Mouse (Mus musculus): ENCODE results near the gene Wapl. TPM values are rescaled to one million over a fixed set of nuclear protein-coding genes. Genes with fewer than 3 reads are reported as not detected.

The Wapl gene
- polyA plus RNA-seq, 1 experiment from 2014 or later: 13.9 TPM

- no peaks in the 10 kb centered on the region for H3K27me3 ChIP-seq
- WGBS: under 1% methylated on average over 39 of the region's 39 CpGs
- peak overlapping the region; percentile 52 for H3K9ac ChIP-seq
- H3K36me3 ChIP-seq: no peaks in the 10 kb centered on the region
- H3K4me2 ChIP-seq: peak overlapping the region; percentile 94
- H3K9me3 ChIP-seq (replicated peaks): no peaks in the 10 kb centered on the region
- peaks cover 21% of the 10 kb centered on the region for H3K4me1 ChIP-seq (replicated peaks)
- ATAC-seq (replicated peaks; ENCODE audit: insufficient number of reproducible peaks, insufficient read depth, low FRiP score, low read depth): peak; percentile 57
- peak overlapping the region; percentile 60 for H3K4me3 ChIP-seq
- H3K27ac ChIP-seq: peak overlapping the region; percentile 22; the same call in 1 of the 2 replicates
These were observed 11.9 kb upstream of the Wapl start for GRCm38 (mm10) chr14:34661621-34662477.

GRCm38 (mm10) chr14:34662478-34662826, 11.3 kb upstream of the Wapl start:
- peak overlapping the region; percentile 52 for H3K9ac ChIP-seq
- H3K27ac ChIP-seq: 0 out of 2 replicates have a peak overlapping the region, but pooled peaks have one; percentile 22
- no peaks in the 10 kb centered on the region for H3K36me3 ChIP-seq
- H3K4me2 ChIP-seq: peak overlapping the region; percentile 94
- no peaks in the 10 kb centered on the region for H3K27me3 ChIP-seq
- peaks cover 21% of the 10 kb centered on the region for H3K4me1 ChIP-seq (replicated peaks)
- WGBS: 28% methylated on average over 4 of the region's 4 CpGs
- 0 out of 2 replicates have a peak, but pooled peaks have one; percentile 5 for ATAC-seq (replicated peaks; ENCODE audit: insufficient number of reproducible peaks, insufficient read depth, low FRiP score, low read depth)
- H3K9me3 ChIP-seq (replicated peaks): no peaks in the 10 kb centered on the region
- peak overlapping the region; percentile 60 for H3K4me3 ChIP-seq

- Histone ChIP-seq H3K27me3 (no peaks in the 10 kb centered on the region), H3K9ac (no peak overlapping the region), H3K36me3 (no peaks in the 10 kb centered on the region), H3K4me1 (replicated peaks) (peaks cover 21% of the 10 kb centered on the region), H3K4me2 (no peak overlapping the region), H3K27ac (no peak overlapping the region), H3K4me3 (no peak overlapping the region), H3K9me3 (replicated peaks) (no peaks in the 10 kb centered on the region)
- 86% methylated on average over 1 of the region's 1 CpGs for WGBS
- no peak for ATAC-seq (replicated peaks; ENCODE audit: insufficient number of reproducible peaks, insufficient read depth, low FRiP score, low read depth)
These were observed 10.3 kb upstream of the Wapl start for GRCm38 (mm10) chr14:34663381-34663780.

- H3K4me3 ChIP-seq: no peak overlapping the region
- no peak overlapping the region for H3K27ac ChIP-seq
- no peak overlapping the region for H3K9ac ChIP-seq
- WGBS: 40% methylated on average over 3 of the region's 3 CpGs
- H3K4me2 ChIP-seq: no peak overlapping the region
- H3K36me3 ChIP-seq: no peaks in the 10 kb centered on the region
- no peaks in the 10 kb centered on the region for H3K27me3 ChIP-seq
- no peaks in the 10 kb centered on the region for H3K9me3 ChIP-seq (replicated peaks)
- ATAC-seq (replicated peaks; ENCODE audit: insufficient number of reproducible peaks, insufficient read depth, low FRiP score, low read depth): no peak
- peaks cover 15% of the 10 kb centered on the region for H3K4me1 ChIP-seq (replicated peaks)
These were observed 4.6 kb upstream of the Wapl start for GRCm38 (mm10) chr14:34669082-34669481.

- H3K9ac ChIP-seq: no peak overlapping the region
- no peaks in the 10 kb centered on the region for H3K9me3 ChIP-seq (replicated peaks)
- 47% methylated on average over 2 of the region's 2 CpGs for WGBS
- ATAC-seq (replicated peaks; ENCODE audit: insufficient number of reproducible peaks, insufficient read depth, low FRiP score, low read depth): no peak
- H3K27me3 ChIP-seq: no peaks in the 10 kb centered on the region
- H3K4me3 ChIP-seq: no peak overlapping the region
- peaks cover 15% of the 10 kb centered on the region for H3K4me1 ChIP-seq (replicated peaks)
- H3K36me3 ChIP-seq: no peaks in the 10 kb centered on the region
- H3K4me2 ChIP-seq: no peak overlapping the region
- H3K27ac ChIP-seq: no peak overlapping the region
These were observed 3.5 kb upstream of the Wapl start for GRCm38 (mm10) chr14:34670256-34670655.

- H3K27me3 ChIP-seq: no peaks in the 10 kb centered on the region
- peak overlapping the region; percentile 99 for H3K9ac ChIP-seq
- H3K4me1 ChIP-seq (replicated peaks): peaks cover 18% of the 10 kb centered on the region
- peak; percentile 55 for ATAC-seq (replicated peaks; ENCODE audit: insufficient number of reproducible peaks, insufficient read depth, low FRiP score, low read depth)
- no peaks in the 10 kb centered on the region for H3K9me3 ChIP-seq (replicated peaks)
- H3K4me3 ChIP-seq: peak overlapping the region; percentile 95
- H3K27ac ChIP-seq: peak overlapping the region; percentile 95
- H3K4me2 ChIP-seq: peak overlapping the region; percentile 81
- WGBS: under 1% methylated on average over 52 of the region's 52 CpGs
- peaks cover 11% of the 10 kb centered on the region for H3K36me3 ChIP-seq
These were observed 582 bp downstream of the Wapl start for GRCm38 (mm10) chr14:34674229-34674791.

GRCm38 (mm10) chr14:34674932-34675331, 1.2 kb downstream of the Wapl start:
- 19% methylated on average over 9 of the region's 9 CpGs for WGBS
- Histone ChIP-seq H3K27me3 (no peaks in the 10 kb centered on the region), H3K4me2 (peak overlapping the region; percentile 81), H3K9ac (peak overlapping the region; percentile 99), H3K36me3 (peaks cover 11% of the 10 kb centered on the region), H3K4me3 (peak overlapping the region; percentile 95), H3K27ac (peak overlapping the region; percentile 95), H3K9me3 (replicated peaks) (no peaks in the 10 kb centered on the region), H3K4me1 (replicated peaks) (peaks cover 18% of the 10 kb centered on the region)
- ATAC-seq (replicated peaks; ENCODE audit: insufficient number of reproducible peaks, insufficient read depth, low FRiP score, low read depth): no peak

- H3K9me3 ChIP-seq (replicated peaks): no peaks in the 10 kb centered on the region
- peaks cover 18% of the 10 kb centered on the region for H3K4me1 ChIP-seq (replicated peaks)
- H3K36me3 ChIP-seq: peaks cover 11% of the 10 kb centered on the region
- H3K27ac ChIP-seq: no peak overlapping the region
- WGBS: 52% methylated on average over 5 of the region's 5 CpGs
- H3K4me2 ChIP-seq: peak overlapping the region; percentile 81
- no peak overlapping the region for H3K9ac ChIP-seq
- no peaks in the 10 kb centered on the region for H3K27me3 ChIP-seq
- H3K4me3 ChIP-seq: peak overlapping the region; percentile 21; the same call in 1 of the 2 replicates
- no peak for ATAC-seq (replicated peaks; ENCODE audit: insufficient number of reproducible peaks, insufficient read depth, low FRiP score, low read depth)
These were observed 1.7 kb downstream of the Wapl start for GRCm38 (mm10) chr14:34675347-34675865.

GRCm38 (mm10) chr14:34680815-34681214, 7.1 kb downstream of the Wapl start:
- no peak for ATAC-seq (replicated peaks; ENCODE audit: insufficient number of reproducible peaks, insufficient read depth, low FRiP score, low read depth)
- H3K4me3 ChIP-seq: no peak overlapping the region
- peaks cover 14% of the 10 kb centered on the region for H3K36me3 ChIP-seq
- 87% methylated on average over 2 of the region's 2 CpGs for WGBS
- no peaks in the 10 kb centered on the region for H3K27me3 ChIP-seq
- no peak overlapping the region for H3K9ac ChIP-seq
- peaks cover 13% of the 10 kb centered on the region for H3K4me1 ChIP-seq (replicated peaks)
- H3K27ac ChIP-seq: no peak overlapping the region
- no peaks in the 10 kb centered on the region for H3K9me3 ChIP-seq (replicated peaks)
- no peak overlapping the region for H3K4me2 ChIP-seq

- ATAC-seq (replicated peaks; ENCODE audit: insufficient number of reproducible peaks, insufficient read depth, low FRiP score, low read depth): no peak
- H3K4me1 ChIP-seq (replicated peaks): peaks cover 13% of the 10 kb centered on the region
- no peaks in the 10 kb centered on the region for H3K27me3 ChIP-seq
- peaks cover 4% of the 10 kb centered on the region for H3K36me3 ChIP-seq
- H3K9ac ChIP-seq: no peak overlapping the region
- no peak overlapping the region for H3K4me3 ChIP-seq
- H3K9me3 ChIP-seq (replicated peaks): no peaks in the 10 kb centered on the region
- no peak overlapping the region for H3K27ac ChIP-seq
- no peak overlapping the region for H3K4me2 ChIP-seq
These were observed 11.3 kb downstream of the Wapl start for GRCm38 (mm10) chr14:34684989-34685388.

GRCm38 (mm10) chr14:34693970-34694369, 20.2 kb downstream of the Wapl start:
- H3K27me3 ChIP-seq: no peaks in the 10 kb centered on the region
- H3K4me3 ChIP-seq: no peak overlapping the region
- H3K4me2 ChIP-seq: no peak overlapping the region
- H3K9ac ChIP-seq: no peak overlapping the region
- ATAC-seq (replicated peaks; ENCODE audit: insufficient number of reproducible peaks, insufficient read depth, low FRiP score, low read depth): no peak
- no peak overlapping the region for H3K27ac ChIP-seq
- WGBS: 97% methylated on average over 4 of the region's 4 CpGs
- peaks cover 39% of the 10 kb centered on the region for H3K36me3 ChIP-seq
- H3K9me3 ChIP-seq (replicated peaks): no peaks in the 10 kb centered on the region
- no peaks in the 10 kb centered on the region for H3K4me1 ChIP-seq (replicated peaks)
